Mouse (Mus musculus): ENCODE measurements around the gene Zfp710.
"Not testable (repeated sequence)": the region's sequence is repeated elsewhere in the genome, so short reads cannot be mapped to it uniquely, and the experiment has no call there.

Gene Zfp710

DNA sequence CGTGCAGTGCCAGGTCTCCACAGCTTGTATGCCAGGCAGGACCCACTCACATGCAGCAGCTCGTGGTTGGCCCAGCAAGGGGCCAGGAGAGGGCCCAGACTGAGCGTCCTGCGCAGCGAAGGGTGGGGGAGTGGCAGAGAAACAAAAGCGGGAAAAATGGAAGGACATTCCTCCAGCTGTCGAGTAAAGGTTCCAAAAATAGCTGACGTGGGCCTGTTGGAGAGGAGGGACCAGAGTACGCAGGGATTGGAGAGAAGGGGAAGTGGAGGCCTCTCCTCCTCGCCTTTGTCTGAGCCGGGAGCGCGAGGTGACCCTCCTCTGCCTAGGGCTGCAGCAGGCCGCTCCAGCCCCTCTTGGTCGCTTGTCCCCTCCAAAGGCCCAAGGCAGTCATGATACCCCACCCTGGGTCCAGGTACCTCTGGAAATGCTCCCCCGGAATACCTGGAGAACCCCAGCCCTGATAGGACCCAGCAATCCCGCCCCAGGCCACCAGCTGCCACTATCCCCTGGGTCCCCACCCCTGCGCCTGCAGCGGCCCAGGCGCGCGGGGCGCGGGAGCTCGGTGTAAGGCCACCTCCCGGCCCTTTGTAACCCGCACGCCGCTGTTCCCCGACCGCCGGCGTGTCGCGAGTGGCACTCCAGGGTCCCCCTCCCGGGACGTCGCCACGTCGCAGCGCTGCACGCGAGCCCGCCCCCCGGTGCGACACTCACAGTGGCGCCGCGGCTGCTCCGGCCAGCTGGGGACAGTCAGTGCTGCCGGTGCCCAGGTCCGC lies 90.0 kb downstream of the Zfp710 start:
- peak; percentile 58 for DNase-seq (ENCODE audit: low read depth, low spot score)

GRCm38 (mm10) chr7:80115224-80115590 lies 90.6 kb downstream of the Zfp710 start, which contains the start of gene Idh2:
Gene Idh2 (minus strand): TSS chr7:80115392.
- peak; percentile 80 for DNase-seq (ENCODE audit: low read depth, low spot score)

- DNase-seq (ENCODE audit: low read depth, low spot score), result no peak
Observed at GRCm38 (mm10) chr7:80116158-80116557, 91.5 kb downstream of the Zfp710 start.

DNA sequence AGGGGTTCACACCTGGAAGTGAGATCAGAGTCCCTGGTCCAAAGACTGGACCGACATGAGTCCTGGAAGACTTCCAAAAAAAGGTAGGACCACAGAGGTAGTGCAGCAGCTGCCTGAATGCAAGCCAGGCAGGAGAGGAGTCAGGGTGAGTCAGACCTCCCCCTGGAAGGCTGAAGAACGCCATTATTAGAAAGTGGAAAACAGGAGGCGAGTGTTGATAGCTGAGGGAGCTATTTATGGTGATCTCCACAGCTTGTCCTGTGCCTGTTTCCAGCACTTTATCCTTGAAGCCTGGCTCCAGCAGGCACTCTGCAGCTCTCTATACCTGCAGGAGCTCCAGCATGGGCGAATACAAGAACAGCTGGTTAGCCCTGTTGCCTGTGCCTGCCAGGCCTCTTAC lies 94.6 kb downstream of the Zfp710 start:
- DNase-seq (ENCODE audit: low read depth, low spot score), result no peak

DNA sequence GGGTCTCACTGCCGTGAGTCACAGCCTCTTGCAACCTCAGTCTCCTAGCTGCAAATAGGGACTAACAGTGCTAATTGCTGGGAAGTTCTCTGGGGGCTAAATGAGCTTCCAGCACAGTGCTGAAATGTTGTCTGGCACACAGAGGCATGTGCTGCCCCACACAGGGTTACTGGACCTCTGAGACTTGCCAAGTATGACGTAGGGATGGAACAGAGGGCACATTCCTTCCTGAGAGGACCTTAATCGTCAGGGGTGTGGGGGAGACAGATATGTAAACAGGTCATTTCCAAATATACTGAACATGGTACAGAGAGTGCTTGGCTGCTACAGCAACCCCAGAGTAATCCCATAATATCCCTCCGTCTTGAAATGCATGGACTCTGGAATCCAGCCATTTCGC lies 96.5 kb downstream of the Zfp710 start:
- no peak for DNase-seq (ENCODE audit: low read depth, low spot score)

DNA sequence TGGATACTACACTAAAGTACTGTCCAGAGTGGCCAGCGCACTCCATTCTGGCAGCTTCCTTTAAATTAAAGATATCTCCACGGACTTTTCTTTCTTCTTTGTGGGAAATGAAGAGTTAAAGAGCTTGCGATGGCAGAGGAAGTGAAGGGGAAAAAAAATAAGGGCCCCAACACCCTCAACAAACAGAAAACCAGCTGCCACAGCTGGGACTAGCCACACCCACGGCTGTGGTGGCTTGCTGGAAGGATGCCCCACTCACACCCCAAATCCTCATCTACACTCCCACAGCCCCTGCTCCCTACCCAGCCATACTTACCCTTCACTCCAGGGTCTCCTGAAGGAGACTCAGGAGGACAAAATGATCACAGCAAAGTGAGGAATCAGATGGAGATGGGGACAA lies 98.5 kb downstream of the Zfp710 start:
- no peak for DNase-seq (ENCODE audit: low read depth, low spot score)

DNA sequence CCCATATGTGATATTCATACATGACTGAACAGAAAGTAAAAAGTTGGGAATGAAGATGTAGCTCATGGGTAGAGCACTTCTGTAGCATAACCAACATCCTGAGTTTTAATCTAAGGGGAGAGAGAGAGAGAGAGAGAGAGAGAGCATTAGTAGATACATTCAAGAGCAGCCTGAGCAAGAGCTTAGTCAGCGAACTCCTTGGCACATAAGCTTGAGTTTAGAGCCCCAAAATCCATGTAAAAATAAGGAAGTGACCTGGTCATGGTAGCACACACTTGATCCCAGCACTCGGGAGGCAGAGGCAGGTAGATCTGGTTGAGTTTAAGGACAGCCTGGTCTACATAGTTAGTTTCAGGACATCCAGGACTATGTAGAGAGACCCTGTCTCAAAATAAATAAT lies 99.1 kb downstream of the Zfp710 start:
- no peak for DNase-seq (ENCODE audit: low read depth, low spot score)

DNA sequence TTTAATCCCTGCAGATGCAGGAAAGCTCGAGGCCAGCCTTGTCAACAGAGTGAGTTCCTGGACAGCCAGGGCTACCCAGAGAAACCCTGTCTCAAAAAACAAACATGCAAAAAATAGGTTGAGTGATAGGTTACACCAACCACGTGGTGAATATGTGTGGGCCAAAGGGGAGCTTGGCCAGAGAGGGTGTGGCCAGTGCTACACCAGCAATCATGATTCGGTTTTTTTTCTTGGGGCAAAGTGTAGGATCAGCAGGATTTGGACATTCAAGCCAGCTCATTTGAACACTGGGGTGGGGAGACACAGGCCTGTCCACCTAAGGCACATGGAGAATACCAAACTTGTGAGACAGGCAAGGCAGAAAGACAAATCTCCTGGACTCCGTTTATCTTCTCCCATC lies 104.7 kb downstream of the Zfp710 start:
- DNase-seq (ENCODE audit: low read depth, low spot score), result no peak

DNA sequence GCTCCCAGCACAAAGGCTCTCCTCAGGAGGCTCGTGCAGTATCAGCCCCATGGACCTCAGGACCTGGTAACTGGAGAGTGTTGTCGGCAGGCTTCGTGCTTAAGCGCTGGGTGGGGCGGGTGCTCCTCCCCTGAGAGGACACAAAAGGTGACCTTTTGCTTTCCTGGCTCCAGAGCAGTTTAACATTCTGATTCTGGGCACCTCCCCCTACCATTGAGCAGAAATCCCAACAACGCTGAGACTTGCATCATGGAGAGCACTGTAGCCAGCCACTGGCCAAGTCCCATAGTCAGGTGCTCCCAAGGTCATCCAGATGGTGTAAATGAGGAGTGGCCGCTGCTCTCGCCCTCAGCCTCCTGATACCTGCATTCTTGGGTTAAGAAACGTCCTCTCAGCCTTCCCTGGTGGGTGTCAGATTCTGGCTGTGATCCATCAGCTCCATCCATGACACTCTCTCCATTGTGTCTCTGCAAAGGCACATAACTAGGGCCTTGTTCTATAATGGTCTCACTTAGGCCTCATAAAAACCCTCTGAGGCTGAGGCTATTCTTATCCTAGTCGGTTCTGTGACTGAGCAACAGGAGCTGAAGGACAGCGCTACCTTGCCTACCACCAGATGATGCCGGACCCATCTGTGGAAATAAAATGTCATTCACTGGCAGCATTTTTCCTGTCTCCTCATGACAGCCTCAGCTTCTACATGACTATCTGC lies 105.9 kb downstream of the Zfp710 start:
- DNase-seq (ENCODE audit: low read depth, low spot score), result no peak

GRCm38 (mm10) chr7:80131315-80131714 lies 106.7 kb downstream of the Zfp710 start:
- DNase-seq (ENCODE audit: low read depth, low spot score), result not testable (repeated sequence)

GRCm38 (mm10) chr7:80132541-80132940 lies 107.9 kb downstream of the Zfp710 start:
- DNase-seq (ENCODE audit: low read depth, low spot score), result no peak

DNA sequence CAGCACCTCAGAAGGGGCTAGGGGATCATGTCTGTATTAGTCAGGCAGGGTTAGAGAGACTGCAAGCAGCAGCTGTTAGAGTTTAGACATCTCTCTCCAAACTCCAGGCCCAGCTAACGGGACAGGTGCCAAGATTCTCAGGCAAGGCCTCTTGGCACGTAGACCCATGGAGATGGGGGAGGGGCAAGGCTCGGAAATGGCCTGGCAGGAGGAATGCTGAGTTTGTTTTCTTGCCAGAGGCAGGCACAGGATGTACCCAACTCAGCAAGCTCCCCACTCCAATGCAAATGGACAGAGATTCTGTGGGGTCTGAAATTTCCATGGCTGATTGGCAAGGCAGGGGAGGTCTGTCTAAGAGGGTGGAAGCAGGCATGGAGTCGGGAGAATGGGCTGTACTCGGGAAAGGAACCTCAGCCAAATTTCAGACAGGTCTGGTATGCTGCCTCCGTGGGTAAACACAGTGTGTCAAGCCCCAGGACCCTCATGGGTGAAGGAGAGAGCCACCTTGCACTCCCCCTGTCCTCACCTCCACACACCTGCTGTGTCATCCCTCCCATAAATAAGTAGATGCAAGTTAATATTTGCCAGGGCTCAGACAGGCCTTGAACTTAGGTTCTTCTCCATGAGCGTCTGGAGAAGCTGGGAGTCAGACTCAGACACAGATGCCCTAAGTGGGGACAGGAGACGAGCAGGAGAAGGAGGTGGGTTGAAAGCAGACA lies 110.0 kb downstream of the Zfp710 start:
- DNase-seq (ENCODE audit: low read depth, low spot score), result peak; percentile 72

GRCm38 (mm10) chr7:80135173-80135532 lies 110.5 kb downstream of the Zfp710 start:
- DNase-seq (ENCODE audit: low read depth, low spot score), result no peak

DNA sequence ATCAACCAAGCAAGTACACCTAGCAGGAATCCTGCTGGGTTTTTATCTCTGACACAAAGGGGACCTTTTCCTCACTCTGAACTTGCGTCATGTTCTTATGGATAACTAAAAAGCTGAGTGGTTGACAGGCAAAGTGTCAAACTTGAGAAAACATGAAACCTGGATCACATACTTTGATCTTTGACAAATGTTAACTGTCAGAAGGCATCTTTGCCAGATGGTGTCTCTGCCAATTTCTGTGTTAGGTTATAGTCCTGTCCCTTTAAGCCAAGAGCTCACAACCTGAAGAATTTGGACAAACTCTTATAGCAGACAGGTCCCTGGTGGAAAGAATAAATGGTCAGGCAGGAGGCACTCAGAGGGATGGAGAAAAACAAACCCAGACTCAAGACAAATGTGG lies 113.8 kb downstream of the Zfp710 start:
- DNase-seq (ENCODE audit: low read depth, low spot score), result no peak

GRCm38 (mm10) chr7:80140815-80141214 lies 116.2 kb downstream of the Zfp710 start:
- no peak for DNase-seq (ENCODE audit: low read depth, low spot score)
